12 mouse cellular contexts compared by ENCODE assay signal in genomic region chr12:79017994-79018399, GRCm38 (mm10). TPM values are rescaled to one million over a fixed set of nuclear protein-coding genes. Genes with fewer than 3 reads are reported as not detected.
A peak's percentile ranks its signal among the peaks of the same experiment; 100 is the strongest.
DNase-seq lines count a peak whose midpoint lies in the region; TF ChIP-seq lines count a peak whose summit lies in the region.
"Had no signal": no experiment of that assay in that cellular context is flagged by ENCODE, and none has a peak within 500 bp of the region (broad histone marks: within the 10 kb centered on the region; RNA-seq: fewer than 3 reads in every experiment).

No protein-coding gene starts in this region.

- peak; percentile 91 for DNase-seq in heart, adult 11 months
- no peak for DNase-seq in heart, embryonic 10.5 days (ENCODE audit: low spot score)
- DNase-seq in MEL-GATA-1-ER (ENCODE audit: extremely low read depth, low read depth), result peak; percentile 83
- DNase-seq in liver, adult 2 months (ENCODE audit: extremely low read depth, low read depth, low spot score), result peak; percentile 31
- peak; percentile 43 for DNase-seq in naive thymus-derived CD4-positive, alpha-beta T cell, adult 2 months (ENCODE audit: low read depth)
- no peak for DNase-seq in right cerebral cortex, postnatal 14 days
- no peak for DNase-seq in right cerebral cortex, postnatal 4 days
- DNase-seq in retina, embryonic 14.5 days (ENCODE audit: low spot score), result no peak
- DNase-seq: retina, postnatal 1 day had no signal

- H3K27ac ChIP-seq in heart, embryonic 10.5 days, result no peak overlapping the region
- H3K27ac ChIP-seq in liver, adult 2 months (replicated peaks; ENCODE audit: insufficient read depth, low read depth, low read length), result no peak overlapping the region
- H3K27ac ChIP-seq: embryonic facial prominence, embryonic 13.5 days; heart, embryonic 13.5 days; liver, embryonic 14.5 days had no signal

- 73% methylated on average over 4 of the region's 4 CpGs for WGBS in heart, embryonic 10.5 days
- WGBS in liver, adult 2 months, result 70% methylated on average over 4 of the region's 4 CpGs

- no peaks in the 10 kb centered on the region for H3K4me1 ChIP-seq in heart, embryonic 10.5 days
- no peaks in the 10 kb centered on the region for H3K4me1 ChIP-seq in liver, adult 2 months (ENCODE audit: control insufficient read depth, insufficient read depth, low read length)
- H3K4me1 ChIP-seq: embryonic facial prominence, embryonic 13.5 days had no signal

- TF ChIP-seq CTCF in liver, adult 2 months (IDR thresholded peaks at IDR 0.05; ENCODE audit: low read depth, low read length), result no peak

- H3K9me3 ChIP-seq in heart, embryonic 10.5 days, result no peaks in the 10 kb centered on the region
- H3K9me3 ChIP-seq: embryonic facial prominence, embryonic 13.5 days; heart, embryonic 13.5 days had no signal

- H3K36me3 ChIP-seq in heart, embryonic 10.5 days, result no peaks in the 10 kb centered on the region
- H3K36me3 ChIP-seq in liver, adult 2 months (ENCODE audit: control insufficient read depth, insufficient read depth, low read length), result no peaks in the 10 kb centered on the region
- H3K36me3 ChIP-seq: embryonic facial prominence, embryonic 13.5 days; heart, embryonic 13.5 days had no signal

- H3K27me3 ChIP-seq in heart, embryonic 10.5 days (ENCODE audit: insufficient read depth, poor library complexity, severe bottlenecking), result no peaks in the 10 kb centered on the region
- H3K27me3 ChIP-seq in liver, adult 2 months (ENCODE audit: control insufficient read depth, insufficient read depth, low read length), result no peaks in the 10 kb centered on the region
- H3K27me3 ChIP-seq: embryonic facial prominence, embryonic 13.5 days had no signal

- H3K79me2 ChIP-seq in liver, adult 2 months (ENCODE audit: control insufficient read depth, insufficient read depth, low read length), result no peaks in the 10 kb centered on the region

- no peak overlapping the region for H3K9ac ChIP-seq in liver, adult 2 months (ENCODE audit: low read depth, low read length)
- H3K9ac ChIP-seq: embryonic facial prominence, embryonic 13.5 days; heart, embryonic 13.5 days; liver, embryonic 14.5 days had no signal

- H3K4me3 ChIP-seq in heart, embryonic 10.5 days, result no peak overlapping the region
- H3K4me3 ChIP-seq in liver, adult 2 months (ENCODE audit: insufficient read depth, low read depth, low read length), result no peak overlapping the region
- H3K4me3 ChIP-seq: embryonic facial prominence, embryonic 13.5 days; heart, embryonic 13.5 days had no signal

- no peak for TF ChIP-seq POLR2A in liver, adult 2 months (IDR thresholded peaks at IDR 0.05; ENCODE audit: extremely low read depth, insufficient read depth, low read length)

RNA-seq across cellular contexts. Expression of gene Tmem229b, which starts 10.6 kb away (rescaled TPM):
- polyA plus RNA-seq in heart, embryonic 10.5 days (2016; fragmentation: Nextera tagmentation; extraction: Ambion mirVana), result 1.7 and 2.3 TPM in 2 replicates
- 1.4 and 2.5 TPM in 2 replicates for total RNA-seq in liver, adult 2 months (2014; rRNA removed)
- 1.4 and 1.6 TPM in 2 replicates for polyA plus RNA-seq in liver, adult 2 months (2012; rRNA removed)

RNA-seq across cellular contexts. Expression of gene Plekhh1, which starts 11.0 kb away (rescaled TPM):
- 5.0 and 5.8 TPM in 2 replicates for polyA plus RNA-seq in heart, embryonic 10.5 days (2016; fragmentation: Nextera tagmentation; extraction: Ambion mirVana)
- 0.09 and 0.13 TPM in 2 replicates for total RNA-seq in liver, adult 2 months (2014; rRNA removed)
- polyA plus RNA-seq in liver, adult 2 months (2012; rRNA removed), result 0.16 and 0.27 TPM in 2 replicates

Comparison
In these comparisons a context has a peak if more than half of its experiments do, and no peak if none do; other contexts are left out.
1. DNase-seq: peak in heart, adult 11 months (single experiment), MEL-GATA-1-ER (single experiment), liver, adult 2 months (single experiment) and naive thymus-derived CD4-positive, alpha-beta T cell, adult 2 months (single experiment); none in heart, embryonic 10.5 days (single experiment), right cerebral cortex, postnatal 14 days (single experiment), right cerebral cortex, postnatal 4 days (single experiment) and retina, embryonic 14.5 days (single experiment).